17 mouse cellular contexts compared by ENCODE assay signal in genomic region chr5:115312354-115312753, GRCm38 (mm10). TPM values are rescaled to one million over a fixed set of nuclear protein-coding genes. Genes with fewer than 3 reads are reported as not detected.
DNase-seq lines count a peak whose midpoint lies in the region; ATAC-seq and TF ChIP-seq lines count a peak whose summit lies in the region.
"Had no signal": no experiment of that assay in that cellular context is flagged by ENCODE, and none has a peak within 500 bp of the region (broad histone marks: within the 10 kb centered on the region; RNA-seq: fewer than 3 reads in every experiment).

No protein-coding gene starts in this region.

- DNase-seq in lung, postnatal 0 days (ENCODE audit: low spot score): no peak
- DNase-seq in lung, postnatal 25 days (ENCODE audit: low spot score): no peak
- no peak for DNase-seq in thymus, postnatal 4 days
- DNase-seq in gastrocnemius, adult 8-10 months (ENCODE audit: low spot score in 2 of 2): no peak
- DNase-seq in adrenal gland, postnatal 25 days: no peak
- DNase-seq: adrenal gland, adult 8-10 months; cerebellum, adult 9-11 months; gastrocnemius, postnatal 36 days; heart, postnatal 14 days; kidney, adult 9 months; thymus, adult 18-20 months had no signal

- no peak overlapping the region for H3K9ac ChIP-seq in lung, postnatal 0 days (replicated peaks; ENCODE audit: low read depth)
- H3K9ac ChIP-seq in intestine, embryonic 16.5 days (ENCODE audit: low read depth, low read length): no peak overlapping the region
- H3K9ac ChIP-seq in liver, embryonic 15.5 days: peak overlapping the region; percentile 28; the same call in 1 of the 2 replicates
- H3K9ac ChIP-seq: midbrain, embryonic 12.5 days; neural tube, embryonic 15.5 days had no signal

- no peak overlapping the region for H3K4me3 ChIP-seq in lung, postnatal 0 days (ENCODE audit: low read depth, low read length)
- no peak overlapping the region for H3K4me3 ChIP-seq in intestine, embryonic 16.5 days (ENCODE audit: low read length)
- H3K4me3 ChIP-seq in liver, embryonic 15.5 days (replicated peaks): peak overlapping the region; percentile 18; the same call in 1 of the 2 replicates
- H3K4me3 ChIP-seq: midbrain, embryonic 12.5 days; neural tube, embryonic 15.5 days had no signal

- no peaks in the 10 kb centered on the region for H3K27me3 ChIP-seq in lung, postnatal 0 days (replicated peaks; ENCODE audit: insufficient read depth, low read length)
- no peaks in the 10 kb centered on the region for H3K27me3 ChIP-seq in intestine, embryonic 16.5 days (replicated peaks; ENCODE audit: control insufficient read depth, insufficient read depth, low read length)
- peaks cover 10% of the 10 kb centered on the region; the same call in 1 of the 2 replicates for H3K27me3 ChIP-seq in liver, embryonic 15.5 days
- H3K27me3 ChIP-seq: midbrain, embryonic 12.5 days; neural tube, embryonic 15.5 days had no signal

- no peaks in the 10 kb centered on the region for H3K9me3 ChIP-seq in lung, postnatal 0 days (ENCODE audit: low read length)
- H3K9me3 ChIP-seq in intestine, embryonic 16.5 days (ENCODE audit: control insufficient read depth, low read length): no peaks in the 10 kb centered on the region
- no peaks in the 10 kb centered on the region for H3K9me3 ChIP-seq in liver, embryonic 15.5 days (replicated peaks)
- H3K9me3 ChIP-seq: midbrain, embryonic 12.5 days; neural tube, embryonic 15.5 days had no signal

- ATAC-seq in lung, postnatal 0 days: no peak
- 0 out of 2 replicates have a peak, but pooled peaks have one; percentile 18 for ATAC-seq in intestine, embryonic 16.5 days
- peak; percentile 83 for ATAC-seq in liver, embryonic 15.5 days (ENCODE audit: insufficient read depth)
- ATAC-seq: CD4-positive, CD25-positive, alpha-beta regulatory T cell, adult 4 months; hindbrain, postnatal 0 days had no signal

- no peaks in the 10 kb centered on the region for H3K36me3 ChIP-seq in lung, postnatal 0 days (ENCODE audit: insufficient read depth, low read length)
- no peaks in the 10 kb centered on the region for H3K36me3 ChIP-seq in intestine, embryonic 16.5 days (ENCODE audit: control insufficient read depth, insufficient read depth, low read length)
- no peaks in the 10 kb centered on the region for H3K36me3 ChIP-seq in liver, embryonic 15.5 days (replicated peaks)
- H3K36me3 ChIP-seq: midbrain, embryonic 12.5 days; neural tube, embryonic 15.5 days had no signal

- WGBS in lung, postnatal 0 days: 76% methylated on average over 4 of the region's 4 CpGs
- WGBS in intestine, embryonic 16.5 days: 69% methylated on average over 4 of the region's 4 CpGs
- 33% methylated on average over 4 of the region's 4 CpGs for whole genome bisulfite sequencing in liver, embryonic 15.5 days (ENCODE audit: insufficient replicate concordance)

- H3K4me2 ChIP-seq in lung, postnatal 0 days (replicated peaks; ENCODE audit: low read depth, low read length): no peak overlapping the region
- no peak overlapping the region for H3K4me2 ChIP-seq in intestine, embryonic 16.5 days (ENCODE audit: low read depth, low read length)
- H3K4me2 ChIP-seq in liver, embryonic 15.5 days: peak overlapping the region; percentile 68
- H3K4me2 ChIP-seq: midbrain, embryonic 12.5 days; neural tube, embryonic 15.5 days had no signal

- H3K27ac ChIP-seq in lung, postnatal 0 days (ENCODE audit: low read length): 0 out of 2 replicates have a peak overlapping the region, but pooled peaks have one; percentile 38
- H3K27ac ChIP-seq in intestine, embryonic 16.5 days (ENCODE audit: low read length): peak overlapping the region; percentile 64; the same call in 1 of the 2 replicates
- peak overlapping the region; percentile 86 for H3K27ac ChIP-seq in liver, embryonic 15.5 days (replicated peaks)
- H3K27ac ChIP-seq: hindbrain, postnatal 0 days; midbrain, embryonic 12.5 days; neural tube, embryonic 15.5 days had no signal

- TF ChIP-seq EP300 in lung, postnatal 0 days (IDR thresholded peaks at IDR 0.05): no peak

- H3K4me1 ChIP-seq in lung, postnatal 0 days (ENCODE audit: insufficient read depth, low read depth, low read length): peaks cover 3% of the 10 kb centered on the region; the same call in 1 of the 2 replicates
- peaks cover 21% of the 10 kb centered on the region for H3K4me1 ChIP-seq in intestine, embryonic 16.5 days (ENCODE audit: control insufficient read depth, insufficient read depth, low read length)
- peaks cover 34% of the 10 kb centered on the region for H3K4me1 ChIP-seq in liver, embryonic 15.5 days (replicated peaks)

- no peak for TF ChIP-seq CTCF in lung, postnatal 0 days (IDR thresholded peaks at IDR 0.05)

RNA-seq across cellular contexts. Expression of gene Dynll1, which starts 11.6 kb away (rescaled TPM):
- 1,317 and 1,524 TPM in 2 replicates for polyA plus RNA-seq in lung, postnatal 0 days (2015; fragmentation: Nextera tagmentation; extraction: Ambion mirVana)
- polyA plus RNA-seq in intestine, embryonic 16.5 days (2015; fragmentation: Nextera tagmentation; extraction: Ambion mirVana): 1,024 and 1,116 TPM in 2 replicates
- 525 and 554 TPM in 2 replicates for polyA plus RNA-seq in liver, embryonic 15.5 days (2015; fragmentation: Nextera tagmentation; extraction: Ambion mirVana)
- total RNA-seq in gastrocnemius, adult 8-10 months (2022): 10 to 100 TPM; 37.7 to 68.0 (median 49.9) TPM
- total RNA-seq in adrenal gland, postnatal 25 days (2021): 243 and 326 TPM in 2 replicates

RNA-seq across cellular contexts. Expression of gene Srsf9, which starts 14.6 kb away (rescaled TPM):
- 140 and 152 TPM in 2 replicates for polyA plus RNA-seq in lung, postnatal 0 days (2015; fragmentation: Nextera tagmentation; extraction: Ambion mirVana)
- polyA plus RNA-seq in intestine, embryonic 16.5 days (2015; fragmentation: Nextera tagmentation; extraction: Ambion mirVana): 67.9 and 121 TPM in 2 replicates
- polyA plus RNA-seq in liver, embryonic 15.5 days (2015; fragmentation: Nextera tagmentation; extraction: Ambion mirVana): 88.7 and 92.1 TPM in 2 replicates
- total RNA-seq in gastrocnemius, adult 8-10 months (2022): 10 to 100 TPM in 3 of 4 experiments, 1 to 10 TPM in 1; 8.6 to 13.1 (median 11.5) TPM
- 74.5 and 77.0 TPM in 2 replicates for total RNA-seq in adrenal gland, postnatal 25 days (2021)

RNA-seq across cellular contexts. Expression of gene Gatc, which starts 28.6 kb away (rescaled TPM):
- polyA plus RNA-seq in lung, postnatal 0 days (2015; fragmentation: Nextera tagmentation; extraction: Ambion mirVana): 10.1 and 10.4 TPM in 2 replicates
- polyA plus RNA-seq in intestine, embryonic 16.5 days (2015; fragmentation: Nextera tagmentation; extraction: Ambion mirVana): 23.4 and 23.9 TPM in 2 replicates
- 11.6 and 13.4 TPM in 2 replicates for polyA plus RNA-seq in liver, embryonic 15.5 days (2015; fragmentation: Nextera tagmentation; extraction: Ambion mirVana)
- 10 to 100 TPM; 22.8 to 25.6 (median 24.4) TPM for total RNA-seq in gastrocnemius, adult 8-10 months (2022)
- total RNA-seq in adrenal gland, postnatal 25 days (2021): 21.6 and 22.9 TPM in 2 replicates

RNA-seq across cellular contexts. Expression of gene Triap1, which starts 28.7 kb away (rescaled TPM):
- 51.1 and 54.9 TPM in 2 replicates for polyA plus RNA-seq in lung, postnatal 0 days (2015; fragmentation: Nextera tagmentation; extraction: Ambion mirVana)
- 62.0 and 67.4 TPM in 2 replicates for polyA plus RNA-seq in intestine, embryonic 16.5 days (2015; fragmentation: Nextera tagmentation; extraction: Ambion mirVana)
- polyA plus RNA-seq in liver, embryonic 15.5 days (2015; fragmentation: Nextera tagmentation; extraction: Ambion mirVana): 26.6 and 29.6 TPM in 2 replicates
- total RNA-seq in gastrocnemius, adult 8-10 months (2022): 10 to 100 TPM; 18.9 to 23.7 (median 20.1) TPM
- 37.6 and 47.5 TPM in 2 replicates for total RNA-seq in adrenal gland, postnatal 25 days (2021)

RNA-seq across cellular contexts. Expression of gene Coq5, which starts 32.9 kb away (rescaled TPM):
- polyA plus RNA-seq in lung, postnatal 0 days (2015; fragmentation: Nextera tagmentation; extraction: Ambion mirVana): 18.9 and 19.4 TPM in 2 replicates
- 64.2 and 72.9 TPM in 2 replicates for polyA plus RNA-seq in intestine, embryonic 16.5 days (2015; fragmentation: Nextera tagmentation; extraction: Ambion mirVana)
- polyA plus RNA-seq in liver, embryonic 15.5 days (2015; fragmentation: Nextera tagmentation; extraction: Ambion mirVana): 27.5 and 28.4 TPM in 2 replicates
- 10 to 100 TPM; 73.1 to 89.5 (median 82.1) TPM for total RNA-seq in gastrocnemius, adult 8-10 months (2022)
- 51.0 and 53.0 TPM in 2 replicates for total RNA-seq in adrenal gland, postnatal 25 days (2021)
